22 mouse cellular contexts compared by ENCODE assay signal in genomic region chr13:113569526-113569925, GRCm38 (mm10). TPM values are rescaled to one million over a fixed set of nuclear protein-coding genes. Genes with fewer than 3 reads are reported as not detected.
DNase-seq lines count a peak whose midpoint lies in the region; ATAC-seq and TF ChIP-seq lines count a peak whose summit lies in the region.
"Had no signal": no experiment of that assay in that cellular context is flagged by ENCODE, and none has a peak within 500 bp of the region (broad histone marks: within the 10 kb centered on the region; RNA-seq: fewer than 3 reads in every experiment).

No protein-coding gene starts in this region.

- no peak overlapping the region for H3K4me3 ChIP-seq in CH12.LX (replicated peaks in 1 of 3; ENCODE audit: low read depth in 2 of 3, low read length in 2 of 3, poor library complexity in 1 of 3)
- H3K4me3 ChIP-seq in myocyte, result no peak overlapping the region
- no peak overlapping the region for H3K4me3 ChIP-seq in liver, postnatal 0 days (ENCODE audit: low read depth, low read length)
- H3K4me3 ChIP-seq in intestine, embryonic 16.5 days (ENCODE audit: low read length), result no peak overlapping the region
- H3K4me3 ChIP-seq: erythroblast, embryonic 14.5 days; forebrain, embryonic 10.5 days; forebrain, embryonic 15.5 days; heart, embryonic 13.5 days; hindbrain, embryonic 12.5 days had no signal

- no peak overlapping the region for H3K9ac ChIP-seq in CH12.LX (ENCODE audit: insufficient read depth, low read depth)
- no peak overlapping the region for H3K9ac ChIP-seq in liver, postnatal 0 days (replicated peaks)
- no peak overlapping the region for H3K9ac ChIP-seq in intestine, embryonic 16.5 days (ENCODE audit: low read depth, low read length)
- H3K9ac ChIP-seq: forebrain, embryonic 15.5 days; heart, embryonic 13.5 days; hindbrain, embryonic 12.5 days had no signal

- intact Hi-C loops in heart, postnatal 14 days (cut with DNase I), result no loop called here

- TF ChIP-seq EP300 in CH12.LX (IDR thresholded peaks at IDR 0.05; ENCODE audit: low read length), result peak; percentile 37; the same call in 1 of the 2 replicates
- TF ChIP-seq EP300 in liver, postnatal 0 days (IDR thresholded peaks at IDR 0.05; ENCODE audit: low read depth), result no peak

- in situ Hi-C loops in CH12.LX (cut with MboI; ENCODE audit: low pct_ligation_motif_present, low pct_unique_long_range_greater_than_20kb, low sequenced_read_pairs), result no loop called here

- peaks cover 0 to 30% of the 10 kb centered on the region in 2 experiments; a peak in 3 of 4 replicates for H3K4me1 ChIP-seq in CH12.LX (ENCODE audit: control insufficient read depth in 1 of 2, insufficient read depth in 2 of 2)
- peaks cover 6% of the 10 kb centered on the region; the same call in 1 of the 2 replicates for H3K4me1 ChIP-seq in liver, postnatal 0 days (ENCODE audit: insufficient read depth)
- H3K4me1 ChIP-seq in intestine, embryonic 16.5 days (ENCODE audit: control insufficient read depth, insufficient read depth, low read length), result no peaks in the 10 kb centered on the region
- H3K4me1 ChIP-seq: forebrain, embryonic 10.5 days; forebrain, embryonic 15.5 days; heart, embryonic 13.5 days; hindbrain, embryonic 12.5 days had no signal

- H3K27ac ChIP-seq in CH12.LX (ENCODE audit: insufficient read depth, low read depth), result no peak overlapping the region
- no peak overlapping the region for H3K27ac ChIP-seq in liver, postnatal 0 days (ENCODE audit: low read depth)
- H3K27ac ChIP-seq in intestine, embryonic 16.5 days (ENCODE audit: low read length), result no peak overlapping the region
- H3K27ac ChIP-seq: forebrain, embryonic 10.5 days; forebrain, embryonic 15.5 days; heart, embryonic 13.5 days; hindbrain, embryonic 12.5 days had no signal

- H3K9me3 ChIP-seq in CH12.LX (replicated peaks; ENCODE audit: low read length), result peaks cover 5% of the 10 kb centered on the region
- peaks cover 2% of the 10 kb centered on the region; the same call in 1 of the 2 replicates for H3K9me3 ChIP-seq in liver, postnatal 0 days (ENCODE audit: low read length)
- H3K9me3 ChIP-seq in intestine, embryonic 16.5 days (ENCODE audit: control insufficient read depth, low read length), result 0 out of 2 replicates have a peak, but pooled peaks cover 3% of the 10 kb centered on the region
- H3K9me3 ChIP-seq: forebrain, embryonic 15.5 days; heart, embryonic 13.5 days had no signal

- dilution Hi-C loops in CH12.LX (cut with MboI; ENCODE audit: extremely low pct_ligation_motif_present, extremely low pct_unique_long_range_greater_than_20kb, low sequenced_read_pairs), result no loop called here

- TF ChIP-seq POLR2A in CH12.LX (IDR thresholded peaks at IDR 0.05; ENCODE audit: low read depth, low read length), result no peak
- no peak for TF ChIP-seq POLR2A in myocyte (IDR thresholded peaks at IDR 0.05; ENCODE audit: insufficient read length, low read depth)

- peaks cover 6% of the 10 kb centered on the region for H3K27me3 ChIP-seq in CH12.LX (replicated peaks)
- H3K27me3 ChIP-seq in myocyte (ENCODE audit: control insufficient read depth, insufficient read depth, insufficient read length), result no peaks in the 10 kb centered on the region
- no peaks in the 10 kb centered on the region for H3K27me3 ChIP-seq in liver, postnatal 0 days (ENCODE audit: insufficient read depth, low read length)
- no peaks in the 10 kb centered on the region for H3K27me3 ChIP-seq in intestine, embryonic 16.5 days (replicated peaks; ENCODE audit: control insufficient read depth, insufficient read depth, low read length)
- H3K27me3 ChIP-seq: forebrain, embryonic 15.5 days; heart, embryonic 13.5 days; hindbrain, embryonic 12.5 days; Patski had no signal

- H3K79me2 ChIP-seq in CH12.LX (replicated peaks; ENCODE audit: control insufficient read depth, extremely low read depth, insufficient read depth, poor library complexity, severe bottlenecking) (no peaks in the 10 kb centered on the region), myocyte (ENCODE audit: control insufficient read depth, insufficient read depth) (no peaks in the 10 kb centered on the region)

- ATAC-seq in liver, postnatal 0 days, result no peak
- no peak for ATAC-seq in intestine, embryonic 16.5 days
- ATAC-seq: forebrain, embryonic 15.5 days; hindbrain, embryonic 16.5 days; inflammation-experienced regulatory T-cells, adult 6 months; Patski had no signal

- WGBS in liver, postnatal 0 days (ENCODE audit: insufficient replicate concordance), result 24% methylated on average over 2 of the region's 2 CpGs
- WGBS in intestine, embryonic 16.5 days, result 30% methylated on average over 2 of the region's 2 CpGs

- DNase-seq in heart, adult 11 months, result peak; percentile 33
- DNase-seq in heart, postnatal 14 days, result no peak
- DNase-seq in CH12.LX (ENCODE audit: extremely low read depth) (peak; percentile 23), R1 (ENCODE audit: low read depth, low spot score) (peak; percentile 89)
- no peak for DNase-seq in liver, postnatal 0 days
- DNase-seq: adrenal gland, adult 8-10 months; adrenal gland, postnatal 36 days; cerebellum, adult 8-10 months; cerebellum, postnatal 14 days; gastrocnemius, postnatal 14 days; heart, postnatal 4 days; kidney, adult 11 months had no signal

- no peaks in the 10 kb centered on the region for H3K36me3 ChIP-seq in CH12.LX (replicated peaks in 1 of 2; ENCODE audit: control insufficient read depth in 1 of 2, insufficient read depth in 1 of 2, low read length in 1 of 2)
- no peaks in the 10 kb centered on the region for H3K36me3 ChIP-seq in myocyte (ENCODE audit: control insufficient read depth, insufficient read depth)
- no peaks in the 10 kb centered on the region for H3K36me3 ChIP-seq in liver, postnatal 0 days (replicated peaks; ENCODE audit: insufficient read depth, low read length)
- no peaks in the 10 kb centered on the region for H3K36me3 ChIP-seq in intestine, embryonic 16.5 days (ENCODE audit: control insufficient read depth, insufficient read depth, low read length)
- H3K36me3 ChIP-seq: forebrain, embryonic 10.5 days; forebrain, embryonic 15.5 days; heart, embryonic 13.5 days; hindbrain, embryonic 12.5 days had no signal

- H3K4me2 ChIP-seq in CH12.LX (ENCODE audit: insufficient read depth, low read depth, poor library complexity, severe bottlenecking) (no peak overlapping the region), myocyte (ENCODE audit: low read depth) (no peak overlapping the region)
- no peak overlapping the region for H3K4me2 ChIP-seq in liver, postnatal 0 days (ENCODE audit: low read depth, low read length)
- H3K4me2 ChIP-seq in intestine, embryonic 16.5 days (ENCODE audit: low read depth, low read length), result no peak overlapping the region
- H3K4me2 ChIP-seq: forebrain, embryonic 15.5 days; heart, embryonic 13.5 days; hindbrain, embryonic 12.5 days had no signal

- TF ChIP-seq CTCF in CH12.LX (conservative IDR thresholded peaks at IDR 0.05 in 1 of 2, IDR thresholded peaks at IDR 0.05 in 1 of 2; ENCODE audit: low read depth in 2 of 2, low read length in 2 of 2), result no peak
- TF ChIP-seq CTCF in liver, postnatal 0 days (IDR thresholded peaks at IDR 0.05; ENCODE audit: low read depth), result no peak

- H3ac ChIP-seq in myocyte (ENCODE audit: control insufficient read depth, insufficient read length), result no peak overlapping the region

- TF ChIP-seq RAD21 in CH12.LX (IDR thresholded peaks at IDR 0.05; ENCODE audit: low read depth, low read length), result no peak

TF ChIP-seq in CH12.LX, 34 proteins besides CTCF, POLR2A, EP300 and RAD21:
- TF ChIP-seq ETS1 (conservative IDR thresholded peaks at IDR 0.05; ENCODE audit: low read depth, low read length) (no peak), IRF4 (IDR thresholded peaks at IDR 0.05; ENCODE audit: low read depth, low read length) (0 out of 2 replicates have a peak, but pooled peaks have one; percentile 29)

TF ChIP-seq in myocyte, 11 proteins besides CTCF, POLR2A, EP300 and RAD21:
- TF ChIP-seq MYOD1 (IDR thresholded peaks at IDR 0.05; ENCODE audit: control insufficient read depth in 1 of 3, insufficient read length in 2 of 3, low read depth in 2 of 3), result peak in 2 of 3 experiments; percentile 45 to 46
- TF ChIP-seq MYOG (IDR thresholded peaks at IDR 0.05; ENCODE audit: control insufficient read depth in 1 of 3, insufficient read depth in 1 of 3, insufficient read length in 2 of 3, low read depth in 2 of 3), result peak in 1 of 3 experiments; percentile 53
- no peak for TF ChIP-seq TCF3 (IDR thresholded peaks at IDR 0.05; ENCODE audit: insufficient read length, low read depth)

RNA-seq across cellular contexts. Expression of gene Snx18, which starts 48.8 kb away (rescaled TPM):
- 10 to 100 TPM; 28.4 to 28.7 TPM for total RNA-seq in heart, postnatal 14 days (2021)
- 9.1 and 9.5 TPM in 2 replicates for total RNA-seq in CH12.LX (2012; rRNA removed)
- 11.6 and 12.6 TPM in 2 replicates for total RNA-seq in CH12.LX (2014; rRNA removed)
- 6.4 and 7.0 TPM in 2 replicates for polyA plus RNA-seq in CH12.LX (2012; ENCODE audit: insufficient read length, low read depth)
- polyA plus RNA-seq in myocyte (2012; fragmentation: generic; extraction: Trizol), result 19.9 TPM
- 5.7 and 6.9 TPM in 2 replicates for polyA plus RNA-seq in liver, postnatal 0 days (2015; fragmentation: Nextera tagmentation; extraction: Ambion mirVana)
- 10.1 and 11.7 TPM in 2 replicates for polyA plus RNA-seq in intestine, embryonic 16.5 days (2015; fragmentation: Nextera tagmentation; extraction: Ambion mirVana)

Comparison
In these comparisons a context has a peak if more than half of its experiments do, and no peak if none do; other contexts are left out.
1. DNase-seq: peak in heart, adult 11 months (single experiment), CH12.LX (single experiment) and R1 (single experiment); none in heart, postnatal 14 days (0 of 2) and liver, postnatal 0 days (single experiment).